Mouse (Mus musculus) olfactory bulb, adult 2 months (tissue): ENCODE data around the gene Pklr. TPM values are rescaled to one million over a fixed set of nuclear protein-coding genes. Genes with fewer than 3 reads are reported as not detected.
"Not testable (repeated sequence)": the region's sequence is repeated elsewhere in the genome, so short reads cannot be mapped to it uniquely, and the experiment has no call there.

Source experiments
- H3K27ac ChIP-seq: fragments of 200-500 bp; 2 replicates; pipeline ENCODE4 v1.5.1; 2012; ENCODE audit warnings: low read depth, low read length; ENCODE audit not compliant: insufficient read depth
- H3K4me1 ChIP-seq: fragments of 200-500 bp; 2 replicates; pipeline ENCODE4 v1.6.1; 2012; ENCODE audit warnings: low read length; ENCODE audit not compliant: control insufficient read depth, insufficient read depth
- H3K4me3 ChIP-seq: fragments of 200-500 bp; 2 replicates; pipeline ENCODE4 v1.5.1; 2012; ENCODE audit warnings: mild to moderate bottlenecking, low read depth, low read length, moderate library complexity; ENCODE audit not compliant: insufficient read depth
- CTCF ChIP-seq: fragments of 200-500 bp; IDR thresholded peaks from 2 replicates; pipeline ENCODE4 v1.5.1; 2012; ENCODE audit warnings: low read depth, mild to moderate bottlenecking, low read length, moderate library complexity; ENCODE audit not compliant: insufficient read depth
- POLR2A ChIP-seq: fragments of 200-500 bp; IDR thresholded peaks from 2 replicates; pipeline ENCODE4 v1.6.1; 2012; ENCODE audit warnings: mild to moderate bottlenecking, low read depth, low read length, moderate library complexity; ENCODE audit not compliant: insufficient read depth
- WGBS: fragments of 180-500 bp; shearing (Covaris S2); methylation state at CpG from one replicate; pipeline ENCODE4 v1.1.7; 2018; 5-methylcytosine and 5-hydroxymethylcytosine counted together
- polyA plus RNA-seq: library from polyadenylated mRNA; stranded (reverse); fragments of >200 nt; gene quantifications from 2 replicates; pipeline ENCODE4 v1.2.4, GENCODE M21; 2012; ENCODE audit warnings: low replicate concordance; ENCODE audit not compliant: missing spikeins, insufficient read depth, insufficient read length

Gene Pklr
- polyA plus RNA-seq, 1 experiment = not detected

DNA sequence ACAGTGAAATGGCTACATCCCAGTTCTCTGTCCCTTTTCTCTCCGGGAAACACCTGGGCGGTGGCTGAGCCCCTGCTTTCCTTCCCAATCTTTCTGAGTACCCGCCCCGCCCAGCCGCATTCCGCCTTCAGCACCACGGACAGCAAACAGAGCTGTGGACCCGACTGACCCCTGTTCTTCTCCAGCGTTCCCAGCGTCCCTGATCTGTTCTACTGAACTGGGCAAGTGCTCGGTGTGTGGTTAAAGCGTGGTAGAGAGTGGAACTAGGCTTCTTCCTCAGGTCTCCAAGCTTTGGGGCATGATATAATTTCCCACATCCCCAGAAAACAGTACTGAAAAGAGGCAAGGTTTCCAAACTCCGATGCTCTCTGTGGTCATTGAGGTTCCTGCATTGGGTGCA is 23.3 kb downstream of the Pklr start:
- 4% methylated on average over 13 of the region's 13 CpGs for WGBS
- Histone ChIP-seq H3K4me3 (peak overlapping the region; percentile 88), H3K4me1 (peaks cover 10% of the 10 kb centered on the region), H3K27ac (peak overlapping the region; percentile 95)
- TF ChIP-seq CTCF = no peak

DNA sequence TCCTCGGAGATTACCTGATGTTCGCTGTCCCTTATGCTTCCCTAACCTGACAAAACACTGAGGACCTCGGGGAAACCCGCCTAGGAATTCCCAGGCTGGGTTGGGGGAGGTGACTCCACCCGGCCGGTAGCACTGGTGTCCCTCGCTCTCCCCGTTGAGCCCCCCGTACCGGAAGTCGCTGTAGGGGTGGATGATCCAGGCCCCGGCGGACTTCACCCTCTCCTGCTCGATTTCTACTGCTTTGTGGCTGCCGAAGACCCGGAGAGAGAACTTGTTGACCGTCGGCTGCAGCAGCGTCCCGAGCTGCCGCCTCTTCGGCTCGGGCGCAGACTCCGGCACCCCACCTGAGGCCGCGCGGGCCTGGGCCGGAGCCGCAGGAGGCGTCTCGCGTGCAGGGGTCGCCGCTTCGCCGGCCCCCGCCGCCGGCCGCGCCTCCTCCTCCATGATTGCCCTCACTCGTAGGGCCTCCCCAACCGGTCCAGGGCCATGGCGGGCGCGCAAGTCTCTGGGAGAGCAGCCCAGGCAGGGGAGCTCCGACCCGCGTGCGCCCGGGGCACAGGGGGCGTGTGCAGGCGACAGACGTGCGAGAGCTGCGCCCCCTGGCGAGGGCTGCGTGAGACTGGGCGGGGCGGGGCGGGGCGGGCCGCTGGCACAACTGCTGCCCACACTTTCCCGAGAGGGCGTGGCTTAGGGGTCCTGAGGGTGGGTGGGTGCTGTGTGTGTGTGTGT is 23.8 kb downstream of the Pklr start, which contains the start of gene Hcn3:
Hcn3 (minus strand) TSS at position 581 of the 729 bp plus-strand sequence.
- peak within 1 kb of the TSS; percentile 88 for H3K4me3 ChIP-seq
- WGBS = under 1% methylated on average over 65 of the region's 66 CpGs

DNA sequence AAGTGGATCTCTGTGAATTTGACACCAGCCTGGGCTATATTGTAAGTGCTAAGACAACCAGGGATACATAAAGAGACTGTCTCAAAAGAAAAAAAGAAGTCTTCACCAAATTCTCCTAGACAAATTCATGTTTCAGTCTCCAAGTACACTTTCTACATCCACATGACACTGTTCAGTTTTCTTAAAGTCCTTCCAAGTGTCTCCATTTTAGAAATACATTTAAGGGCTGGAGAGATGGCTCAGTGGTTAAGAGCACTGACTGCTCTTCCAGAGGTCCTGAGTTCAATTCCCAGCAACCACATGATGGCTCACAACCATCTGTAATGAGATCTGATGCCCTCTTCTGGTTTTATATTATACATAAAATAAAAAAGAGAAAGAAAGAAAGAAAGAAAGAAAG is 25.3 kb downstream of the Pklr start:
- not testable (repeated sequence) for H3K27ac ChIP-seq, H3K4me3 ChIP-seq
- H3K4me1 ChIP-seq = peaks cover 13% of the 10 kb centered on the region

More for the DNA sequence above, 23.8 kb downstream of the Pklr start, which contains the start of gene Hcn3:
- peaks cover 10% of the 10 kb centered on the region for H3K4me1 ChIP-seq
- peak; percentile 42; the same call in 1 of the 2 replicates for TF ChIP-seq POLR2A
- TF ChIP-seq CTCF = peak; percentile 51; the same call in 1 of the 2 replicates
- peak within 1 kb of the TSS; percentile 95 for H3K27ac ChIP-seq

DNA sequence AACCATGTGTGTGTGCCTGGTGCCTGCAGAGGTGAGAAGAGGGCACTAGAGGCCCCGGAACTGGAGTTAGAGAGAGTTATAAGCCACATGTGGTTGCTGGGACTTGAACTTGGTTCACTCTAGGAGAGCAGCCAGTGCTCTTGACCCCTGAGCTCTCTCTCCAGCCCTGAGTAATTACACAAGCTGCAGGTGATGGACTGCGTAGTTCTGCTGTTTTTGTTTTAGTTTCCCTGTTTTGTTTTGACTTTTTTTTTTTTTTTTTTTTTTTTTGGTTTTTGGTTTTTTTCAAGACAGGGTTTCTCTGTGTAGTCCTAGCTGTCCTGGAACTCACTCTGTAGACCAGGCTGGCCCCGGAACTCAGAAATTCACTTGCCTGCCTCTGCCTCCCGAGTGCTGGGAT is 25.8 kb downstream of the Pklr start:
- TF ChIP-seq POLR2A = no peak
- TF ChIP-seq CTCF = no peak
- Histone ChIP-seq H3K4me3 (no peak overlapping the region), H3K27ac (no peak overlapping the region), H3K4me1 (peaks cover 13% of the 10 kb centered on the region)
- 78% methylated on average over 4 of the region's 4 CpGs for WGBS

DNA sequence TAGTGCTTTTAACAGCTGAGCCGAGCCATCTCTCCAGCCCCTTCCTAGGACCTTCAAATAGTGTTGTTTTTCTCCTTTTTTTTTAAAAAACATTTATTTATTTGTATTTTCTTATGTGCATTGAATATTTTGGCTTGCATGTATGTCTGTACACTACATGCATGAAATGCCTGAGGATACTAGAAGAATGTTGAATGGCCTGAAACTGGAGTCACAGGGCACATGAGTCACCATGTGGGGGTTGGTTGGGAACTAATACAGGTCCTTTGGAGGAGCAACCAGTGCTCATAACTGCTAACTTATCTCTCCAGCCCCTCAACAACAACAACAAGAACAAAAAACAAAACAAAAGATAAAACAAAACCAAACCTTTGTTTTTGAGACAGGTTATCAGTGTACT is 27.2 kb downstream of the Pklr start:
- TF ChIP-seq POLR2A (no peak), CTCF (no peak)
- 76% methylated on average over 1 of the region's 1 CpGs for WGBS
- Histone ChIP-seq H3K27ac (no peak overlapping the region), H3K4me3 (no peak overlapping the region), H3K4me1 (peaks cover 16% of the 10 kb centered on the region)

GRCm38 (mm10) chr3:89163643-89164245 is 27.8 kb downstream of the Pklr start:
- peaks cover 12% of the 10 kb centered on the region; the same call in 1 of the 2 replicates for H3K4me1 ChIP-seq
- no peak overlapping the region for H3K27ac ChIP-seq
- no peak overlapping the region for H3K4me3 ChIP-seq
- no peak for TF ChIP-seq CTCF
- TF ChIP-seq POLR2A = no peak
- WGBS = 61% methylated on average over 5 of the region's 5 CpGs

GRCm38 (mm10) chr3:89164506-89165267 is 28.7 kb downstream of the Pklr start, which contains the start of gene Clk2:
Gene Clk2 (plus strand): TSS chr3:89164795.
- Histone ChIP-seq H3K27ac (peak within 1 kb of the TSS; percentile 85), H3K4me1 (peaks cover 9% of the 10 kb centered on the region; the same call in 1 of the 2 replicates), H3K4me3 (peak within 1 kb of the TSS; percentile 96)
- WGBS = under 1% methylated on average over 79 of the region's 79 CpGs
- TF ChIP-seq POLR2A = peak; percentile 88
- TF ChIP-seq CTCF = no peak

DNA sequence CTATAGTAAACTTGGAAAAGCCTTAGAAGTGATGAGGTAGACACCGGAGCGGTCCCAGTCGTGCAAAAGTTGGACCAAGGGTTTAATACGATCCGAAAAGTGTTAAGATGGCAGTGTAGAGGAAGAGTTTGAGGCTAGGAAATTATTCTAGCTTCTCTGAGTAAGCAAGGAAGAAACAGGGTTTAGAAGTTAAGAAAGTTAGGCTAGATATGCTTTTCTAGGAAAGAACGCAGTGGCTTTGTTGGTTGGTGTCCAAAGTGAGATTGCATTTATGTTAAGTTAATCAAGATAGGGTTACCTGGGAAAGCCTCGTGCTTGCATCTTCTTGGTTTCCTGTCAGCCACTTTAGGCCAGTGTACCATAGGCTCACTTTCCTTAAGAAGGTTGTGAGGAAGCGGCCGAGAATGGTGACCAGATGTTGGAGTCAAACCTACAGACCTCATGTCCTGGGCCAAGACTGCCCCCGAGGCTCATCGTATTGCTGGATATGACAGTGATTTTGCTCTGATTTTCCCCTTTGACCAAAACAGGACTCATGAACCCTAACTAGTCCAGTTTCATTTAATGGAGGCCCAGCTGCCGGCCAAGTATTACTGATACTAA is 29.4 kb downstream of the Pklr start:
- WGBS = 20% methylated on average over 12 of the region's 12 CpGs
- Histone ChIP-seq H3K4me3 (peak overlapping the region; percentile 96), H3K4me1 (peaks cover 6% of the 10 kb centered on the region; the same call in 1 of the 2 replicates), H3K27ac (peak overlapping the region; percentile 9; the same call in 1 of the 2 replicates)
- TF ChIP-seq CTCF = no peak

- 90% methylated on average over 19 of the region's 19 CpGs for WGBS
- Histone ChIP-seq H3K27ac (no peak overlapping the region), H3K4me1 (peaks cover 6% of the 10 kb centered on the region; the same call in 1 of the 2 replicates), H3K4me3 (no peak overlapping the region)
- TF ChIP-seq POLR2A = no peak
- no peak for TF ChIP-seq CTCF
These were observed 31.0 kb downstream of the Pklr start for GRCm38 (mm10) chr3:89166945-89167344.
